Comparison of ENCODE assay signal across 14 mouse cellular contexts in the genomic region with DNA sequence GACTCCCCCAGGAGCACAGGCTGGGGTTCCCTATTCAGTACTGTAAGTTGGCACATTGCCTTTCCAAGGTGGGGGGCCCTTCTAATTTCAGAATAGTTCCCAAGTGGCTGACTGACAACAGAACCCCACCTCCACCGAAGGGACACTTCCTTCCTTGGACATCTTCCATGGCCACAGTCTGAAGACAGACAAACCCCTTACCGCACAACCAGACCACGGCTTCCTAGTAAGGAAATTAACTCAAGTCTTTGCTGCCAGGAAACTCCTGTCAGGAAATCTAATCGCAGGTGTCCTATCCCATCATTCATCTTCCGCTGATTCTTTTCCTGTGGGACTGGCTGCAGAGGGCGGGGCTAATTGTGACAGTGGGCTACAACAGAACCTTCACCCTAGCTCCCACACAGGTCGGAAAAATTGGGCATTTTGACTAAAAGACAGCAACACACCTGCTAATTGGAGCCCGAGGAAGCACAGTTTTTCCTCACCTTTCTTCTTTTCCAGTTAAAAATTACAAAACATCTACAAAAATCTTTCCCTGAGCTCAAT.
DNase-seq lines count a peak whose midpoint lies in the region; ATAC-seq lines count a peak whose summit lies in the region.
"Had no signal": no experiment of that assay in that cellular context is flagged by ENCODE, and none has a peak within 500 bp of the region (broad histone marks: within the 10 kb centered on the region; RNA-seq: fewer than 3 reads in every experiment).

No protein-coding gene starts in this region.

- ATAC-seq in embryonic facial prominence, embryonic 14.5 days (ENCODE audit: low read depth), result no peak
- ATAC-seq in CD4-positive, CD25-positive, alpha-beta regulatory T cell, adult 4 months, result no peak
- ATAC-seq: hindbrain, embryonic 16.5 days; liver, postnatal 0 days had no signal

- no peak overlapping the region for H3K4me3 ChIP-seq in embryonic facial prominence, embryonic 14.5 days (ENCODE audit: low read depth, low read length)
- no peak overlapping the region for H3K4me3 ChIP-seq in embryonic facial prominence, embryonic 10.5 days
- H3K4me3 ChIP-seq: midbrain, embryonic 10.5 days had no signal

- 0 out of 2 replicates have a peak overlapping the region, but pooled peaks have one; percentile 10 for H3K27ac ChIP-seq in embryonic facial prominence, embryonic 14.5 days (replicated peaks; ENCODE audit: low read depth, low read length)
- no peak overlapping the region for H3K27ac ChIP-seq in embryonic facial prominence, embryonic 10.5 days (replicated peaks)
- H3K27ac ChIP-seq: midbrain, embryonic 10.5 days had no signal

- intact Hi-C loops in heart, postnatal 10 days (cut with DNase I), result no loop called here

- no peak overlapping the region for H3K9ac ChIP-seq in embryonic facial prominence, embryonic 14.5 days (ENCODE audit: low read depth, low read length)
- H3K9ac ChIP-seq: liver, postnatal 0 days had no signal

- 0 out of 2 replicates have a peak, but pooled peaks cover 4% of the 10 kb centered on the region for H3K4me1 ChIP-seq in embryonic facial prominence, embryonic 14.5 days (ENCODE audit: control insufficient read depth, insufficient read depth, low read length)
- no peaks in the 10 kb centered on the region for H3K4me1 ChIP-seq in embryonic facial prominence, embryonic 10.5 days

- no peak overlapping the region for H3K4me2 ChIP-seq in embryonic facial prominence, embryonic 14.5 days (ENCODE audit: low read depth, low read length)

- no peaks in the 10 kb centered on the region for H3K27me3 ChIP-seq in embryonic facial prominence, embryonic 14.5 days (replicated peaks; ENCODE audit: control insufficient read depth, insufficient read depth, low read length)
- no peaks in the 10 kb centered on the region for H3K27me3 ChIP-seq in embryonic facial prominence, embryonic 10.5 days (replicated peaks; ENCODE audit: low read depth, poor library complexity, severe bottlenecking)

- H3K36me3 ChIP-seq in embryonic facial prominence, embryonic 14.5 days (ENCODE audit: control insufficient read depth, insufficient read depth, low read length), result no peaks in the 10 kb centered on the region
- H3K36me3 ChIP-seq in embryonic facial prominence, embryonic 10.5 days (replicated peaks), result no peaks in the 10 kb centered on the region
- H3K36me3 ChIP-seq: midbrain, embryonic 10.5 days had no signal

- peak; percentile 50 for DNase-seq in embryonic facial prominence, embryonic 14.5 days (ENCODE audit: low spot score)
- no peak for DNase-seq in embryonic facial prominence, embryonic 10.5 days (ENCODE audit: low spot score)
- peak; percentile 55 for DNase-seq in 416B (ENCODE audit: low read depth)
- DNase-seq in heart, postnatal 10 days, result peak; percentile 12 to 14
- DNase-seq in kidney, postnatal 14 days, result peak; percentile 58
- no peak for DNase-seq in c-Kit-positive CD71-positive TER-119-positive erythroid progenitor cells, embryonic 14.5 days (ENCODE audit: low spot score)
- DNase-seq in urinary bladder, postnatal 4 days (ENCODE audit: low spot score in 2 of 2), result no peak
- DNase-seq: cerebellum, adult 11-12 months; embryo, embryonic 11 days; liver, postnatal 0 days; spleen, adult 18-20 months had no signal

- 68% methylated on average over 8 of the region's 8 CpGs for WGBS in embryonic facial prominence, embryonic 14.5 days
- 87% methylated on average over 8 of the region's 8 CpGs for WGBS in embryonic facial prominence, embryonic 10.5 days

- H3K9me3 ChIP-seq in embryonic facial prominence, embryonic 14.5 days (ENCODE audit: control insufficient read depth, low read length), result no peaks in the 10 kb centered on the region
- H3K9me3 ChIP-seq in embryonic facial prominence, embryonic 10.5 days, result no peaks in the 10 kb centered on the region
- H3K9me3 ChIP-seq: midbrain, embryonic 10.5 days had no signal

Comparison
In these comparisons a context has a peak if more than half of its experiments do, and no peak if none do; other contexts are left out.
1. DNase-seq: peak in embryonic facial prominence, embryonic 14.5 days (single experiment), 416B (single experiment), heart, postnatal 10 days (2 of 2) and kidney, postnatal 14 days (single experiment); none in embryonic facial prominence, embryonic 10.5 days (single experiment), c-Kit-positive CD71-positive TER-119-positive erythroid progenitor cells, embryonic 14.5 days (single experiment) and urinary bladder, postnatal 4 days (0 of 2).